Mouse (Mus musculus) MEL (cell line): Measurements from ENCODE around the gene Nmd3. TPM values are rescaled to one million over a fixed set of nuclear protein-coding genes. Genes with fewer than 3 reads are reported as not detected.
A peak's percentile ranks its signal among the peaks of the same experiment; 100 is the strongest.

Experiments
- DNase-seq: peaks from one replicate; pipeline ENCODE4 v3.0.0; 2011; ENCODE audit warnings: low read depth, low spot score
- H3K27ac ChIP-seq: 2 replicates; pipeline ENCODE4 v1.5.1; 2012; ENCODE audit warnings: low read depth, mild to moderate bottlenecking, control low read depth, low read length, moderate library complexity; ENCODE audit not compliant: control insufficient read depth
- H3K27me3 ChIP-seq, 2 experiments: fragments of 150-350 bp in 1 of 2; sonication (generic) in 1 of 2; 2 replicates each; pipeline ENCODE4 v1.6.1; 2012; ENCODE audit warnings: low read length in 2 of 2, mild to moderate bottlenecking in 2 of 2, improper control_type of control experiment in 1 of 2, moderate library complexity in 1 of 2; ENCODE audit not compliant: insufficient read depth in 2 of 2, control insufficient read depth in 1 of 2
- H3K36me3 ChIP-seq, 2 experiments: 2 replicates each; pipeline ENCODE4 v1.6.1; 2012 to 2014; ENCODE audit warnings: low read length in 2 of 2, improper control_type of control experiment in 1 of 2, inconsistent platforms in 1 of 2, mild to moderate bottlenecking in 1 of 2; ENCODE audit not compliant: insufficient read depth in 2 of 2, control insufficient read depth in 1 of 2
- H3K4me1 ChIP-seq, 2 experiments: fragments of 150-350 bp in 1 of 2; sonication (generic) in 1 of 2; 2 replicates each; pipeline ENCODE4 v1.6.1; 2012; ENCODE audit warnings: low read length in 2 of 2, improper control_type of control experiment in 1 of 2, mild to moderate bottlenecking in 1 of 2; ENCODE audit not compliant: insufficient read depth in 2 of 2, control insufficient read depth in 1 of 2
- H3K4me3 ChIP-seq, 2 experiments: fragments of 150-350 bp in 1 of 2; sonication (generic) in 1 of 2; 2 replicates each; pipeline ENCODE4 v1.5.1; 2012; ENCODE audit warnings: low read depth in 2 of 2, low read length in 2 of 2, mild to moderate bottlenecking in 2 of 2, moderate library complexity in 2 of 2, control low read depth in 1 of 2, improper control_type of control experiment in 1 of 2; ENCODE audit not compliant: control insufficient read depth in 1 of 2, insufficient read depth in 1 of 2
- H3K79me2 ChIP-seq: 2 replicates; pipeline ENCODE4 v1.6.1; 2012; ENCODE audit warnings: mild to moderate bottlenecking, low read length, moderate library complexity; ENCODE audit not compliant: control insufficient read depth, poor library complexity, insufficient read depth
- H3K9ac ChIP-seq: 2 replicates; pipeline ENCODE4 v1.6.1; 2012; ENCODE audit warnings: low read depth, mild to moderate bottlenecking, control low read depth, low read length, moderate library complexity; ENCODE audit not compliant: control insufficient read depth, poor library complexity, severe bottlenecking
- H3K9me3 ChIP-seq: fragments of 150-350 bp; sonication (generic); replicated peaks from 2 replicates; pipeline ENCODE4 v1.6.1; 2012; ENCODE audit warnings: mild to moderate bottlenecking, low read length, improper control_type of control experiment, moderate library complexity; ENCODE audit not compliant: insufficient read depth
- BHLHE40 ChIP-seq: IDR thresholded peaks from 2 replicates; pipeline ENCODE4 v1.6.1; 2012; ENCODE audit warnings: low read depth, mild to moderate bottlenecking, inconsistent platforms, low read length, improper control_type of control experiment, borderline replicate concordance
- CHD2 ChIP-seq: IDR thresholded peaks from 2 replicates; pipeline ENCODE4 v1.6.1; 2011; ENCODE audit warnings: low read length, improper control_type of control experiment
- CTCF ChIP-seq, 3 experiments: IDR thresholded peaks in 2 of 3; conservative IDR thresholded peaks in 1 of 3; 2 replicates each; pipeline ENCODE4 v1.5.1; 2011 to 2012; ENCODE audit warnings: low read length in 3 of 3, low read depth in 2 of 3, mild to moderate bottlenecking in 2 of 3, improper control_type of control experiment in 1 of 3, inconsistent platforms in 1 of 3, mixed read lengths in 1 of 3, moderate library complexity in 1 of 3; ENCODE audit not compliant: control insufficient read depth in 1 of 3, insufficient read depth in 1 of 3, poor library complexity in 1 of 3, severe bottlenecking in 1 of 3
- E2F4 ChIP-seq: IDR thresholded peaks from 2 replicates; pipeline ENCODE4 v1.6.1; 2011; ENCODE audit warnings: low read depth, low read length, improper control_type of control experiment, borderline replicate concordance
- ELF1 ChIP-seq: IDR thresholded peaks from 2 replicates; pipeline ENCODE4 v1.6.1; 2014; ENCODE audit warnings: low read depth, mild to moderate bottlenecking, inconsistent platforms, low read length, improper control_type of control experiment, moderate library complexity
- JUND ChIP-seq: IDR thresholded peaks from 2 replicates; pipeline ENCODE4 v1.6.1; 2011; ENCODE audit warnings: low read depth, mild to moderate bottlenecking, improper control_type of control experiment, low read length
- MAZ ChIP-seq: IDR thresholded peaks from 2 replicates; pipeline ENCODE4 v1.6.1; 2012; ENCODE audit warnings: low read depth, mild to moderate bottlenecking, inconsistent platforms, low read length, improper control_type of control experiment
- MEF2A ChIP-seq: IDR thresholded peaks from 2 replicates; pipeline ENCODE4 v1.6.1; 2014; ENCODE audit warnings: low read depth, mild to moderate bottlenecking, inconsistent platforms, low read length, improper control_type of control experiment; ENCODE audit not compliant: poor library complexity, insufficient replicate concordance, severe bottlenecking; ENCODE audit errors: extremely low read depth
- MYC ChIP-seq: IDR thresholded peaks from 2 replicates; pipeline ENCODE4 v1.6.1; 2011; ENCODE audit warnings: low read depth, mild to moderate bottlenecking, low read length, improper control_type of control experiment, moderate library complexity
- RAD21 ChIP-seq: IDR thresholded peaks from 2 replicates; pipeline ENCODE4 v1.6.1; 2011; ENCODE audit warnings: mild to moderate bottlenecking, low read depth, low read length, improper control_type of control experiment
- SMC3 ChIP-seq: IDR thresholded peaks from 2 replicates; pipeline ENCODE4 v1.6.1; 2011; ENCODE audit warnings: low read depth, low read length, improper control_type of control experiment
- UBTF ChIP-seq: IDR thresholded peaks from 2 replicates; pipeline ENCODE4 v1.6.1; 2012; ENCODE audit warnings: low read depth, mild to moderate bottlenecking, inconsistent platforms, low read length, improper control_type of control experiment, moderate library complexity, borderline replicate concordance; ENCODE audit not compliant: insufficient read depth
- ZMIZ1 ChIP-seq: IDR thresholded peaks from 2 replicates; pipeline ENCODE4 v1.6.1; 2012; ENCODE audit warnings: low read depth, mild to moderate bottlenecking, inconsistent platforms, low read length, improper control_type of control experiment, moderate library complexity
- ZNF384 ChIP-seq: IDR thresholded peaks from 2 replicates; pipeline ENCODE4 v1.6.1; 2012; ENCODE audit warnings: low read depth, mild to moderate bottlenecking, inconsistent platforms, low read length, improper control_type of control experiment
- polyA plus RNA-seq, 2 experiments: library from polyadenylated mRNA; stranded (reverse) in 1 of 2; unstranded in 1 of 2; fragments of >175 nt in 1 of 2; fragments of >200 nt in 1 of 2; gene quantifications; 2 replicates each; pipeline versions ENCODE4 v1.2.1 to v1.2.4; 2012; ENCODE audit warnings: low replicate concordance in 2 of 2, low read depth in 1 of 2; ENCODE audit not compliant: insufficient read length in 2 of 2, insufficient read depth in 1 of 2, missing spikeins in 1 of 2
- total RNA-seq: library from RNA; depleted of rRNA; stranded (reverse); fragments of 300-350 nt; gene quantifications from 2 replicates; pipeline ENCODE4 v1.2.3, GENCODE M21; 2012

Gene Nmd3
- total and polyA plus RNA-seq, 3 experiments: 189 to 956 (median 218) TPM

- Histone ChIP-seq H3K9ac (no peak overlapping the region), H3K4me3 (no peak overlapping the region), H3K27me3 (peaks cover 0 to 3% of the 10 kb centered on the region in 2 experiments; a peak in 1 of 4 replicates), H3K79me2 (no peaks in the 10 kb centered on the region), H3K36me3 (no peaks in the 10 kb centered on the region), H3K9me3 (no peaks in the 10 kb centered on the region), H3K4me1 (no peaks in the 10 kb centered on the region), H3K27ac (no peak overlapping the region)
- TF ChIP-seq CHD2 (no peak), CTCF (IDR thresholded peaks at IDR 0.05 in 2 of 3, conservative IDR thresholded peaks at IDR 0.05 in 1 of 3; ENCODE audit: control insufficient read depth in 1 of 3, insufficient read depth in 1 of 3, low read depth in 2 of 3, low read length in 3 of 3, poor library complexity in 1 of 3, severe bottlenecking in 1 of 3) (peak in 1 of 3 experiments; percentile 52; a peak in 2 of 6 replicates), SMC3 (peak; percentile 60), RAD21 (peak; percentile 52)
- DNase-seq: no peak
Measured at GRCm38 (mm10) chr3:69701905-69702304, 19.9 kb upstream of the Nmd3 start.

- peaks cover 0 to 3% of the 10 kb centered on the region in 2 experiments; a peak in 1 of 4 replicates for H3K27me3 ChIP-seq
- no peaks in the 10 kb centered on the region for H3K4me1 ChIP-seq
- H3K27ac ChIP-seq: no peak overlapping the region
- no peak overlapping the region for H3K9ac ChIP-seq
- H3K79me2 ChIP-seq: no peaks in the 10 kb centered on the region
- H3K9me3 ChIP-seq: no peaks in the 10 kb centered on the region
- H3K36me3 ChIP-seq: no peaks in the 10 kb centered on the region
- H3K4me3 ChIP-seq: no peak overlapping the region
- no peak for DNase-seq
- TF ChIP-seq CTCF (IDR thresholded peaks at IDR 0.05 in 2 of 3, conservative IDR thresholded peaks at IDR 0.05 in 1 of 3; ENCODE audit: control insufficient read depth in 1 of 3, insufficient read depth in 1 of 3, low read depth in 2 of 3, low read length in 3 of 3, poor library complexity in 1 of 3, severe bottlenecking in 1 of 3) (no peak), ZNF384 (no peak), ZMIZ1 (no peak), MAZ (no peak), RAD21 (no peak), E2F4 (no peak), BHLHE40 (no peak), UBTF (no peak), JUND (no peak), MYC (no peak), MEF2A (no peak), ELF1 (no peak)
- TF ChIP-seq, all 39 proteins: peak for 0
Measured at GRCm38 (mm10) chr3:69702421-69702820, 19.4 kb upstream of the Nmd3 start.
